Mouse (Mus musculus): ENCODE measurements around the gene Timm22.

DNA sequence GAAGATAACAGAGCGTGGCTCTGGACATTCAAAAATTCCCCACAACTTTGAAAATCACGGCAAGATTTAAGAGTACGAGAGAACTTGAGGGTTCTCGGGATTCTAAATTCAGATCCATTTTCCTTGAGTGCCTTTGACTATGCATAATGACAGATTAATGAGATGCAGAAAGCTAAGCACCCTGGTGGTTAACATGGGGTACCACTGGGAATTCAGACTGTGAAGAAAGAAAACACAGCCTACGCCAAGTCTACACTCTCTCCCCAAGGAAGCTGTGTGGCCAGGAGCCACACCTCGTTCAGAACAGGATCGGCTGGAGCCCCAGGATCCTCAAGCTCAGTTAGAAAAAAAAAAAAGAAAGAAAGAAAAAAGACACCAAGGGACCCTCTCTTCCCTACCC is 14.2 kb upstream of the Timm22 start:
- TF ChIP-seq CTCF (IDR thresholded peaks at IDR 0.05; ENCODE audit: borderline replicate concordance, control insufficient read depth, extremely low read depth, insufficient read depth, low read length, poor library complexity) (no peak), POLR2A (IDR thresholded peaks at IDR 0.05; ENCODE audit: control insufficient read depth, extremely low read depth, insufficient read depth, low read length, poor library complexity) (no peak)

Measured in thymus, adult 2 months (tissue).